Mouse (Mus musculus) testis, adult 2 months (tissue): ENCODE results near the gene Rbfox2. TPM values are rescaled to one million over a fixed set of nuclear protein-coding genes. Genes with fewer than 3 reads are reported as not detected.

Experiments used
- H3K27ac ChIP-seq: fragments of 200-500 bp; 2 replicates; pipeline ENCODE4 v1.5.1; 2012; ENCODE audit warnings: low read depth, low read length; ENCODE audit not compliant: control insufficient read depth, insufficient read depth
- H3K27me3 ChIP-seq: fragments of 200-500 bp; 2 replicates; pipeline ENCODE4 v1.6.1; 2012; ENCODE audit warnings: mild to moderate bottlenecking, low read length, moderate library complexity; ENCODE audit not compliant: control insufficient read depth, insufficient read depth
- H3K36me3 ChIP-seq: fragments of 200-500 bp; 2 replicates; pipeline ENCODE4 v1.6.1; 2012; ENCODE audit warnings: mild to moderate bottlenecking, low read length; ENCODE audit not compliant: control insufficient read depth, insufficient read depth
- H3K4me1 ChIP-seq: fragments of 200-500 bp; 2 replicates; pipeline ENCODE4 v1.6.1; 2012; ENCODE audit warnings: low read length; ENCODE audit not compliant: control insufficient read depth, insufficient read depth
- H3K4me3 ChIP-seq: fragments of 200-500 bp; 2 replicates; pipeline ENCODE4 v1.5.1; 2012; ENCODE audit warnings: low read depth, mild to moderate bottlenecking, low read length, moderate library complexity, mixed read lengths; ENCODE audit not compliant: control insufficient read depth
- CTCF ChIP-seq: fragments of 200-500 bp; IDR thresholded peaks from 2 replicates; pipeline ENCODE4 v1.5.1; 2012; ENCODE audit warnings: low read depth, mild to moderate bottlenecking, inconsistent platforms, low read length, moderate library complexity; ENCODE audit not compliant: control insufficient read depth, insufficient read depth, insufficient replicate concordance
- POLR2A ChIP-seq: fragments of 200-500 bp; IDR thresholded peaks from 2 replicates; pipeline ENCODE4 v1.6.1; 2012; ENCODE audit warnings: low read depth, mild to moderate bottlenecking, inconsistent platforms, low read length, moderate library complexity; ENCODE audit not compliant: control insufficient read depth
- polyA plus RNA-seq: library from polyadenylated mRNA; depleted of rRNA; stranded (reverse); fragments of >200 nt; gene quantifications from 2 replicates; pipeline ENCODE4 v1.2.3, GENCODE M21; 2012

Gene Rbfox2
- polyA plus RNA-seq, 1 experiment, result 12.7 TPM

- Histone ChIP-seq H3K4me3 (no peak overlapping the region), H3K27ac (no peak overlapping the region), H3K27me3 (no peaks in the 10 kb centered on the region), H3K4me1 (peaks cover 4% of the 10 kb centered on the region), H3K36me3 (no peaks in the 10 kb centered on the region)
- TF ChIP-seq POLR2A (no peak), CTCF (no peak)
These were observed 89.3 kb downstream of the Rbfox2 start for GRCm38 (mm10) chr15:77217523-77217922.

- no peak overlapping the region for H3K4me3 ChIP-seq
- no peaks in the 10 kb centered on the region for H3K27me3 ChIP-seq
- H3K36me3 ChIP-seq, result no peaks in the 10 kb centered on the region
- H3K27ac ChIP-seq, result no peak overlapping the region
- H3K4me1 ChIP-seq, result peaks cover 8% of the 10 kb centered on the region
- TF ChIP-seq POLR2A, result no peak
- TF ChIP-seq CTCF, result no peak
These were observed 90.1 kb downstream of the Rbfox2 start for GRCm38 (mm10) chr15:77216704-77217103.

- H3K27me3 ChIP-seq, result no peaks in the 10 kb centered on the region
- no peaks in the 10 kb centered on the region for H3K36me3 ChIP-seq
- H3K4me3 ChIP-seq, result no peak overlapping the region
- H3K27ac ChIP-seq, result no peak overlapping the region
- TF ChIP-seq POLR2A, result no peak
- no peak for TF ChIP-seq CTCF
- peaks cover 8% of the 10 kb centered on the region for H3K4me1 ChIP-seq
These were observed 91.5 kb downstream of the Rbfox2 start for GRCm38 (mm10) chr15:77215178-77215800.

GRCm38 (mm10) chr15:77214410-77215107 lies 92.2 kb downstream of the Rbfox2 start:
- H3K27ac ChIP-seq, result no peak overlapping the region
- H3K4me3 ChIP-seq, result no peak overlapping the region
- H3K36me3 ChIP-seq, result no peaks in the 10 kb centered on the region
- no peaks in the 10 kb centered on the region for H3K27me3 ChIP-seq
- peaks cover 8% of the 10 kb centered on the region for H3K4me1 ChIP-seq
- TF ChIP-seq POLR2A (no peak), CTCF (no peak)

GRCm38 (mm10) chr15:77213829-77214228 lies 93.0 kb downstream of the Rbfox2 start:
- no peak overlapping the region for H3K27ac ChIP-seq
- TF ChIP-seq CTCF (no peak), POLR2A (no peak)
- no peak overlapping the region for H3K4me3 ChIP-seq
- no peaks in the 10 kb centered on the region for H3K27me3 ChIP-seq
- peaks cover 8% of the 10 kb centered on the region for H3K4me1 ChIP-seq
- no peaks in the 10 kb centered on the region for H3K36me3 ChIP-seq

- H3K36me3 ChIP-seq, result no peaks in the 10 kb centered on the region
- H3K27me3 ChIP-seq, result no peaks in the 10 kb centered on the region
- H3K4me3 ChIP-seq, result no peak overlapping the region
- H3K4me1 ChIP-seq, result peaks cover 8% of the 10 kb centered on the region
- no peak for TF ChIP-seq POLR2A
- no peak overlapping the region for H3K27ac ChIP-seq
These were observed 94.0 kb downstream of the Rbfox2 start for GRCm38 (mm10) chr15:77212818-77213217.

- Histone ChIP-seq H3K27me3 (no peaks in the 10 kb centered on the region), H3K27ac (no peak overlapping the region), H3K4me3 (no peak overlapping the region), H3K4me1 (peaks cover 8% of the 10 kb centered on the region), H3K36me3 (no peaks in the 10 kb centered on the region)
- TF ChIP-seq POLR2A, result no peak
- no peak for TF ChIP-seq CTCF
These were observed 94.5 kb downstream of the Rbfox2 start for GRCm38 (mm10) chr15:77212217-77212757.
